Mouse (Mus musculus): ENCODE measurements around the gene Prr18. TPM values are rescaled to one million over a fixed set of nuclear protein-coding genes. Genes with fewer than 3 reads are reported as not detected.

Gene Prr18
- polyA plus RNA-seq, 1 experiment from 2014 or later = 0.07 TPM

DNA sequence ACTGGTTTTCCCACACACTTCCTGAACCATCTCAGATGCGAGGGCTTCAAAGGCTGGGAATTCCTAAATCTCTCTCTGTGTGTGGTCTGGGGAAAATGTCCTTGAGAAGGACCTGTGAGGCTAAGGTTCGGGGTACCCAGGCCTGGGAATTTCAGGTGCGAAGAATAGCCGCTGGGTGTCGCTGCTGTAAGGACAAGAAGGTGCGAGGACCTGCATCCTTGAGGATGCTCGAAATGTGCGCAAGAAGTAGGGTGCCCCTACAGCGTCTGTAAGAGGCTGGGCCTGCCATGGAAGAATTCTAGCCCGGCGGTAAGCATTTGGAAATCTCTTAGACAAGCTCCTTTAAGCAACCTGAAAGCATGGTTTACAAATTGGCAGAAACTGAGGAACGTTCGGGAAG, 51.2 kb downstream of the Prr18 start:
- peak; percentile 50 for DNase-seq (ENCODE audit: low spot score)

GRCm38 (mm10) chr17:8388990-8389789, 51.9 kb downstream of the Prr18 start:
- DNase-seq (ENCODE audit: low spot score) = peak; percentile 74

GRCm38 (mm10) chr17:8389790-8390095, 52.5 kb downstream of the Prr18 start:
- DNase-seq (ENCODE audit: low spot score) = no peak

- no peak for DNase-seq (ENCODE audit: low spot score)
These were observed 53.2 kb downstream of the Prr18 start for GRCm38 (mm10) chr17:8390487-8390886.

Other genes with a start within 250 kb of the Prr18 start
- gene Gm49673, start 189.7 kb upstream of the Prr18 start, polyA plus RNA-seq (2015; fragmentation: Nextera tagmentation; extraction: Ambion mirVana) = 0.52 and 1.1 TPM in 2 replicates
- 65.4 and 67.5 TPM in 2 replicates for gene Rnaset2a, start 189.4 kb upstream of the Prr18 start, polyA plus RNA-seq (2015; fragmentation: Nextera tagmentation; extraction: Ambion mirVana)
- 43.1 and 47.5 TPM in 2 replicates for gene Fgfr1op, start 172.0 kb upstream of the Prr18 start, polyA plus RNA-seq (2015; fragmentation: Nextera tagmentation; extraction: Ambion mirVana)
- gene Ccr6, start 101.4 kb upstream of the Prr18 start, polyA plus RNA-seq (2015; fragmentation: Nextera tagmentation; extraction: Ambion mirVana) = 1.7 and 2.0 TPM in 2 replicates
- 280 and 284 TPM in 2 replicates for gene Mpc1, start 54.6 kb upstream of the Prr18 start, polyA plus RNA-seq (2015; fragmentation: Nextera tagmentation; extraction: Ambion mirVana)
- 130 and 131 TPM in 2 replicates for gene Sft2d1, start 26.4 kb upstream of the Prr18 start, polyA plus RNA-seq (2015; fragmentation: Nextera tagmentation; extraction: Ambion mirVana)
- gene T2, start 18.5 kb downstream of the Prr18 start, polyA plus RNA-seq (2015; fragmentation: Nextera tagmentation; extraction: Ambion mirVana) = 0.19 and 0.27 TPM in 2 replicates
- 0.09 and 0.14 TPM in 2 replicates for gene T, start 97.0 kb downstream of the Prr18 start, polyA plus RNA-seq (2015; fragmentation: Nextera tagmentation; extraction: Ambion mirVana)
- 3.1 and 3.3 TPM in 2 replicates for gene Pde10a, start 187.9 kb downstream of the Prr18 start, polyA plus RNA-seq (2015; fragmentation: Nextera tagmentation; extraction: Ambion mirVana)
- not detected in 2 replicates for gene Gm17087, start 229.5 kb downstream of the Prr18 start, polyA plus RNA-seq (2015; fragmentation: Nextera tagmentation; extraction: Ambion mirVana)